Mouse (Mus musculus) intestine, embryonic 15.5 days (tissue): ENCODE measurements around the gene Wwox. TPM values are rescaled to one million over a fixed set of nuclear protein-coding genes. Genes with fewer than 3 reads are reported as not detected.

Experiments used
- ATAC-seq: fragments of 200-750 bp; cut with Nextera tagmentation; 2 replicates; pipeline ENCODE4 v1.8.0; 2017; ENCODE audit warnings: moderate TSS enrichment, moderate library complexity
- H3K27ac ChIP-seq: fragments of 300-500 bp; sonication (generic); 2 replicates; pipeline ENCODE4 v1.5.1; 2015; ENCODE audit warnings: mild to moderate bottlenecking, inconsistent platforms
- H3K27me3 ChIP-seq: fragments of 300-500 bp; sonication (generic); replicated peaks from 2 replicates; pipeline ENCODE4 v1.6.1; 2015; ENCODE audit warnings: inconsistent platforms
- H3K36me3 ChIP-seq: fragments of 300-500 bp; sonication (generic); 2 replicates; pipeline ENCODE4 v1.6.1; 2015; ENCODE audit warnings: inconsistent platforms
- H3K4me1 ChIP-seq: fragments of 300-500 bp; sonication (generic); replicated peaks from 2 replicates; pipeline ENCODE4 v1.6.1; 2015; ENCODE audit warnings: inconsistent platforms
- H3K4me2 ChIP-seq: fragments of 300-500 bp; sonication (generic); replicated peaks from 2 replicates; pipeline ENCODE4 v1.6.1; 2015; ENCODE audit warnings: mild to moderate bottlenecking, inconsistent platforms
- H3K4me3 ChIP-seq: fragments of 300-500 bp; sonication (generic); replicated peaks from 2 replicates; pipeline ENCODE4 v1.5.1; 2015; ENCODE audit warnings: inconsistent platforms
- H3K9ac ChIP-seq: fragments of 300-500 bp; sonication (generic); 2 replicates; pipeline ENCODE4 v1.6.1; 2015; ENCODE audit warnings: inconsistent platforms
- H3K9me3 ChIP-seq: fragments of 300-500 bp; sonication (generic); 2 replicates; pipeline ENCODE4 v1.6.1; 2016; ENCODE audit warnings: inconsistent platforms
- WGBS: fragments of 180-500 bp; shearing (Covaris S2); methylation state at CpG from one replicate; pipeline ENCODE4 v1.1.7; 2015; 5-methylcytosine and 5-hydroxymethylcytosine counted together
- polyA plus RNA-seq: library from polyadenylated mRNA; unstranded; fragments of >200 nt; fragmentation: Nextera tagmentation; extraction: Ambion mirVana; gene quantifications from 2 replicates; pipeline ENCODE4 v1.2.1, GENCODE M21; 2015

Wwox gene
- polyA plus RNA-seq, 1 experiment from 2014 or later: 11.6 TPM

GRCm38 (mm10) chr8:115186882-115187281, 747.4 kb downstream of the Wwox start:
- Histone ChIP-seq H3K4me1 (0 out of 2 replicates have a peak, but pooled peaks cover 9% of the 10 kb centered on the region), H3K36me3 (no peaks in the 10 kb centered on the region), H3K4me3 (no peak overlapping the region), H3K27ac (peak overlapping the region; percentile 40; the same call in 1 of the 2 replicates), H3K4me2 (no peak overlapping the region), H3K9me3 (no peaks in the 10 kb centered on the region), H3K27me3 (no peaks in the 10 kb centered on the region), H3K9ac (no peak overlapping the region)
- WGBS: 21% methylated on average over 2 of the region's 2 CpGs
- peak; percentile 46 for ATAC-seq

GRCm38 (mm10) chr8:115188446-115188845, 749.0 kb downstream of the Wwox start:
- Histone ChIP-seq H3K27me3 (no peaks in the 10 kb centered on the region), H3K36me3 (no peaks in the 10 kb centered on the region), H3K9me3 (no peaks in the 10 kb centered on the region), H3K4me3 (no peak overlapping the region), H3K9ac (no peak overlapping the region), H3K27ac (no peak overlapping the region), H3K4me2 (no peak overlapping the region), H3K4me1 (0 out of 2 replicates have a peak, but pooled peaks cover 9% of the 10 kb centered on the region)
- WGBS: 89% methylated on average over 4 of the region's 4 CpGs
- ATAC-seq: no peak

GRCm38 (mm10) chr8:115189836-115190235, 750.4 kb downstream of the Wwox start:
- Histone ChIP-seq H3K9me3 (no peaks in the 10 kb centered on the region), H3K36me3 (no peaks in the 10 kb centered on the region), H3K4me1 (0 out of 2 replicates have a peak, but pooled peaks cover 9% of the 10 kb centered on the region), H3K27ac (no peak overlapping the region), H3K27me3 (no peaks in the 10 kb centered on the region), H3K4me2 (no peak overlapping the region), H3K4me3 (no peak overlapping the region), H3K9ac (no peak overlapping the region)
- 64% methylated on average over 11 of the region's 11 CpGs for WGBS
- no peak for ATAC-seq

- 0 out of 2 replicates have a peak, but pooled peaks have one; percentile 55 for ATAC-seq
- Histone ChIP-seq H3K4me3 (no peak overlapping the region), H3K9me3 (no peaks in the 10 kb centered on the region), H3K4me2 (no peak overlapping the region), H3K9ac (no peak overlapping the region), H3K36me3 (no peaks in the 10 kb centered on the region), H3K27me3 (no peaks in the 10 kb centered on the region), H3K4me1 (no peaks in the 10 kb centered on the region), H3K27ac (no peak overlapping the region)
- WGBS: 76% methylated on average over 2 of the region's 2 CpGs
Observed at GRCm38 (mm10) chr8:115193767-115194166, 754.3 kb downstream of the Wwox start.

GRCm38 (mm10) chr8:115195334-115195733, 755.9 kb downstream of the Wwox start:
- H3K9me3 ChIP-seq: no peaks in the 10 kb centered on the region
- H3K4me1 ChIP-seq: no peaks in the 10 kb centered on the region
- H3K36me3 ChIP-seq: no peaks in the 10 kb centered on the region
- WGBS: 91% methylated on average over 10 of the region's 10 CpGs
- no peak for ATAC-seq
- H3K27me3 ChIP-seq: 0 out of 2 replicates have a peak, but pooled peaks cover 7% of the 10 kb centered on the region
- no peak overlapping the region for H3K27ac ChIP-seq
- H3K4me2 ChIP-seq: no peak overlapping the region
- H3K9ac ChIP-seq: no peak overlapping the region
- H3K4me3 ChIP-seq: no peak overlapping the region

GRCm38 (mm10) chr8:115196859-115197258, 757.4 kb downstream of the Wwox start:
- Histone ChIP-seq H3K4me1 (no peaks in the 10 kb centered on the region), H3K4me3 (no peak overlapping the region), H3K9me3 (no peaks in the 10 kb centered on the region), H3K27me3 (0 out of 2 replicates have a peak, but pooled peaks cover 7% of the 10 kb centered on the region), H3K27ac (no peak overlapping the region), H3K9ac (no peak overlapping the region), H3K36me3 (no peaks in the 10 kb centered on the region), H3K4me2 (no peak overlapping the region)
- ATAC-seq: no peak
- WGBS: 74% methylated on average over 2 of the region's 2 CpGs

- Histone ChIP-seq H3K27ac (no peak overlapping the region), H3K9me3 (no peaks in the 10 kb centered on the region), H3K4me2 (no peak overlapping the region), H3K4me3 (no peak overlapping the region), H3K9ac (no peak overlapping the region), H3K27me3 (0 out of 2 replicates have a peak, but pooled peaks cover 7% of the 10 kb centered on the region), H3K4me1 (no peaks in the 10 kb centered on the region), H3K36me3 (no peaks in the 10 kb centered on the region)
- ATAC-seq: no peak
- 43% methylated on average over 4 of the region's 4 CpGs for WGBS
Observed at GRCm38 (mm10) chr8:115199204-115199603, 759.7 kb downstream of the Wwox start.

- H3K36me3 ChIP-seq: no peaks in the 10 kb centered on the region
- H3K4me2 ChIP-seq: no peak overlapping the region
- WGBS: 33% methylated on average over 14 of the region's 14 CpGs
- no peaks in the 10 kb centered on the region for H3K9me3 ChIP-seq
- 0 out of 2 replicates have a peak, but pooled peaks cover 7% of the 10 kb centered on the region for H3K27me3 ChIP-seq
- H3K9ac ChIP-seq: no peak overlapping the region
- H3K4me1 ChIP-seq: no peaks in the 10 kb centered on the region
- no peak overlapping the region for H3K4me3 ChIP-seq
- no peak overlapping the region for H3K27ac ChIP-seq
- no peak for ATAC-seq
Observed at GRCm38 (mm10) chr8:115199616-115200150, 760.2 kb downstream of the Wwox start.

GRCm38 (mm10) chr8:115201726-115202125, 762.3 kb downstream of the Wwox start:
- H3K27ac ChIP-seq: no peak overlapping the region
- H3K4me3 ChIP-seq: no peak overlapping the region
- no peaks in the 10 kb centered on the region for H3K9me3 ChIP-seq
- 60% methylated on average over 7 of the region's 7 CpGs for WGBS
- H3K4me2 ChIP-seq: no peak overlapping the region
- H3K27me3 ChIP-seq: 0 out of 2 replicates have a peak, but pooled peaks cover 7% of the 10 kb centered on the region
- no peak overlapping the region for H3K9ac ChIP-seq
- no peak for ATAC-seq
- no peaks in the 10 kb centered on the region for H3K4me1 ChIP-seq
- H3K36me3 ChIP-seq: no peaks in the 10 kb centered on the region

GRCm38 (mm10) chr8:115207480-115207879, 768.0 kb downstream of the Wwox start:
- H3K27ac ChIP-seq: no peak overlapping the region
- H3K27me3 ChIP-seq: no peaks in the 10 kb centered on the region
- no peaks in the 10 kb centered on the region for H3K9me3 ChIP-seq
- WGBS: 84% methylated on average over 11 of the region's 11 CpGs
- no peak for ATAC-seq
- no peaks in the 10 kb centered on the region for H3K36me3 ChIP-seq
- H3K4me3 ChIP-seq: no peak overlapping the region
- H3K4me1 ChIP-seq: no peaks in the 10 kb centered on the region
- no peak overlapping the region for H3K4me2 ChIP-seq
- no peak overlapping the region for H3K9ac ChIP-seq

GRCm38 (mm10) chr8:115208415-115209192, 769.1 kb downstream of the Wwox start:
- no peaks in the 10 kb centered on the region for H3K9me3 ChIP-seq
- ATAC-seq: no peak

GRCm38 (mm10) chr8:115210014-115210413, 770.6 kb downstream of the Wwox start:
- no peak for ATAC-seq
- Histone ChIP-seq H3K9me3 (no peaks in the 10 kb centered on the region), H3K4me2 (no peak overlapping the region), H3K27ac (no peak overlapping the region), H3K27me3 (no peaks in the 10 kb centered on the region), H3K4me3 (no peak overlapping the region), H3K36me3 (no peaks in the 10 kb centered on the region), H3K9ac (no peak overlapping the region), H3K4me1 (no peaks in the 10 kb centered on the region)
- WGBS: 49% methylated on average over 6 of the region's 6 CpGs

More at GRCm38 (mm10) chr8:115208415-115209192, 769.1 kb downstream of the Wwox start:
- H3K27me3 ChIP-seq: no peaks in the 10 kb centered on the region
- H3K9ac ChIP-seq: no peak overlapping the region
- WGBS: 36% methylated on average over 15 of the region's 15 CpGs
- H3K4me3 ChIP-seq: no peak overlapping the region
- H3K36me3 ChIP-seq: no peaks in the 10 kb centered on the region
- H3K4me2 ChIP-seq: no peak overlapping the region
- H3K4me1 ChIP-seq: no peaks in the 10 kb centered on the region
- H3K27ac ChIP-seq: no peak overlapping the region
